Mouse (Mus musculus): Measurements from ENCODE around the gene Bmp6. TPM values are rescaled to one million over a fixed set of nuclear protein-coding genes. Genes with fewer than 3 reads are reported as not detected.

Bmp6 gene
- polyA plus RNA-seq, 1 experiment from 2014 or later: 2.5 TPM

DNA sequence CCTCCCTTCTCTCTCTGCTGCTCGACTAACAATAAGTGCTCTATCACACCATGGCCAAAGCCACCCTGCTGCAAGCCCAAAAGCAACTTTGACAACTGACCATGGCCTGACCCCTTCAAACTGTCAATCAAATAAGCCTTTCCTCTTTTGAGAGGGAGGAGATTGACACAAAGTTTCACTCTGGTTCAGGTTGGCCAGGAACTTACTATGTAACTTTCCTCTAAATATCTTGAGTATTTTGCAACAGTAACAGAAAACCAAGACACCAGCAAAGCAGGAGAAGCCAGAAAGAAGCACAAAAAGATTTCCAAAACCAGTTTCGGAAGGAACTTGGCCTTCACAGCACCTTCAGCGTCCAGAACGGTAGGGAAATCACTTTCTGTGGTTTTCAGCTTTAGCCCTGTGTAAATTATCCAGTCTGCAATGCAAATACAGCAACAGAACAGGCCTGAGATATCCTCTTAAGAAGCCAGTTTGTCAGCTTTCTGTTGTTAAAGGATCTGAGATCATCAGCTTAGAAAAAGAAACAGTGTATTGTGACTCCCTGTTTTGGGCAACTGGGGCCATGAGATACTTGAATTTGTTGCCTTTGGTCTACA lies 177.2 kb downstream of the Bmp6 start:
- Histone ChIP-seq H3K4me1 (peaks cover 16% of the 10 kb centered on the region), H3K4me3 (replicated peaks) (no peak overlapping the region), H3K9me3 (replicated peaks) (no peaks in the 10 kb centered on the region), H3K27me3 (no peaks in the 10 kb centered on the region), H3K4me2 (no peak overlapping the region), H3K9ac (no peak overlapping the region), H3K36me3 (peaks cover 67% of the 10 kb centered on the region), H3K27ac (no peak overlapping the region)
- ATAC-seq (replicated peaks; ENCODE audit: low FRiP score): no peak
- 78% methylated on average over 4 of the region's 4 CpGs for WGBS

- H3K9me3 ChIP-seq (replicated peaks): no peaks in the 10 kb centered on the region
- no peak overlapping the region for H3K4me2 ChIP-seq
- H3K27ac ChIP-seq: no peak overlapping the region
- H3K4me1 ChIP-seq: peaks cover 16% of the 10 kb centered on the region
- 93% methylated on average over 11 of the region's 11 CpGs for WGBS
- peaks cover 57% of the 10 kb centered on the region for H3K36me3 ChIP-seq
- no peak for ATAC-seq (replicated peaks; ENCODE audit: low FRiP score)
- no peak overlapping the region for H3K9ac ChIP-seq
- no peaks in the 10 kb centered on the region for H3K27me3 ChIP-seq
- H3K4me3 ChIP-seq (replicated peaks): no peak overlapping the region
Measured at GRCm38 (mm10) chr13:38523231-38523630, 178.3 kb downstream of the Bmp6 start.

DNA sequence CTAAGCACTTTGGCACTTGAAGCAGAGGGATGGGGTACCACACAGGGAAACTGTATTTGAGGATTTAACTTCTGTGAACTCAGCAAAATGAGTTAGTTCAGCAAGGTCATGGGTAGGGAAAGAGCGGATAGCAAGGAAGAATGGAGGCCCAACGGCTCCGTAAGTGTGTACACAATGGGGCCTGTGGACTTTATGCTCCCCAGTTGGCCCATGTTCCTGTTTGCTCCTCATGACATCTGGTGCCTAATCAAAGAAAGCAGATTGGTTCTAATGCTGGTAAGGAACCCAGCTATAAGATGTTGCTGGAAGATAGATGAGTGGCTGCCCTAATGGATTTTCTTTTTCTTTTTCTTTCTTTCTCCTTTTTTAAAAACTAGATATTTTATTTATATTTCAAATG lies 180.4 kb downstream of the Bmp6 start:
- no peak overlapping the region for H3K27ac ChIP-seq
- no peaks in the 10 kb centered on the region for H3K9me3 ChIP-seq (replicated peaks)
- H3K9ac ChIP-seq: no peak overlapping the region
- H3K4me1 ChIP-seq: peaks cover 24% of the 10 kb centered on the region
- peaks cover 36% of the 10 kb centered on the region for H3K36me3 ChIP-seq
- no peaks in the 10 kb centered on the region for H3K27me3 ChIP-seq
- ATAC-seq (replicated peaks; ENCODE audit: low FRiP score): no peak
- H3K4me3 ChIP-seq (replicated peaks): no peak overlapping the region
- WGBS: 87% methylated on average over 3 of the region's 3 CpGs
- no peak overlapping the region for H3K4me2 ChIP-seq

- H3K36me3 ChIP-seq: peaks cover 28% of the 10 kb centered on the region
- H3K27ac ChIP-seq: no peak overlapping the region
- peak overlapping the region; percentile 97 for H3K4me3 ChIP-seq (replicated peaks)
- no peak overlapping the region for H3K9ac ChIP-seq
- H3K27me3 ChIP-seq: no peaks in the 10 kb centered on the region
- peak overlapping the region; percentile 83 for H3K4me2 ChIP-seq
- H3K4me1 ChIP-seq: peaks cover 24% of the 10 kb centered on the region
- WGBS: 75% methylated on average over 2 of the region's 2 CpGs
- no peaks in the 10 kb centered on the region for H3K9me3 ChIP-seq (replicated peaks)
- ATAC-seq (replicated peaks; ENCODE audit: low FRiP score): no peak
Measured at GRCm38 (mm10) chr13:38526116-38526515, 181.2 kb downstream of the Bmp6 start.

- Histone ChIP-seq H3K4me3 (replicated peaks) (peak overlapping the region; percentile 97), H3K27me3 (no peaks in the 10 kb centered on the region; the same call in 1 of the 2 replicates), H3K4me1 (peaks cover 24% of the 10 kb centered on the region), H3K36me3 (peaks cover 17% of the 10 kb centered on the region), H3K9me3 (replicated peaks) (no peaks in the 10 kb centered on the region), H3K27ac (peak overlapping the region; percentile 93), H3K9ac (peak overlapping the region; percentile 86), H3K4me2 (peak overlapping the region; percentile 83)
- WGBS: 4% methylated on average over 15 of the region's 15 CpGs
- ATAC-seq (replicated peaks; ENCODE audit: low FRiP score): peak; percentile 16
Measured at GRCm38 (mm10) chr13:38527041-38527796, 182.3 kb downstream of the Bmp6 start.

DNA sequence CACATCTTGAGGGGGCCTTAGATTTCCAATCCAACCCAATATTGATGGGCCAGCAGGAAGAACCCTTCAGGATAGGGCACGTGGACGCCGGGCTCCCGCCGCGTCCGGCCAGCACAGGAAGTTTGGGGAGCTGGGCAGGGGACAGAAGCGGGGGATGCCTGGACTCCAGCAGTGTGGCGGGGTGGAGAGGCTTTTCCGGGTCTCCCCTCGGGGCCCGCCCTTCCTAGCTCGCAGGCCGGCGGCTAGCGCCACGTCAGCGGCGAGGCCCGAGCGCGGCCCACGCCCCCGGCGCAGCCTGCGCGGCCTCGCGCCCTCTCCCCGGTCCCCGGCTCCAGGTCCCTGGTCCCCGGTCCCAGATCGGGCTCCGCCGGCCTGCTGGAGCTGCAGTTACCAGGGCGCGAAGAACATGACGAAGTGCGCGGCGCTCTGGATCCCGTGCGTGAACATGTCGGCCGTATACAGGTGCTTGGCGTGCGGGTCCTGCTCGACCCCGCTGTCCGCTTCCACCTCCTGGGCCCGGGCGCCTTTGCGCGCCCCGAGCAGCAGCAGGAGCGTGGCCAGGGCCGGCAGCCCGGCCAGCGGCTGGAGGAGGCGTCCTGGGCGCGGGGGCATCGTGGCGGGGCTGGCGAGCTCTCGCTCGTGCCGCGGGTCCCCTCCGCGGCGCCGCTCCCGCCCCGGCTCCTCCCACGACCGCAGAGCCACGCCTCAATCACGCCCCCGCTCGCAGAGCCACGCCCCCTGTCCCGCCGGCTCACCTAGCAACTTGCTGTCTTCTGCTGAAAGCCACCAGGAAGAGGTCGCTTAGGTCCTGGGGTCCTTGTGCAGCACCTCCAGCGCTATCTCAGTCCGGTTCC lies 183.1 kb downstream of the Bmp6 start:
- peak; percentile 92 for ATAC-seq (replicated peaks; ENCODE audit: low FRiP score)
- Histone ChIP-seq H3K36me3 (peaks cover 9% of the 10 kb centered on the region), H3K27ac (peak overlapping the region; percentile 93), H3K9me3 (replicated peaks) (no peaks in the 10 kb centered on the region), H3K27me3 (no peaks in the 10 kb centered on the region; the same call in 1 of the 2 replicates), H3K4me3 (replicated peaks) (peak overlapping the region; percentile 97), H3K9ac (peak overlapping the region; percentile 86), H3K4me2 (peak overlapping the region; percentile 83), H3K4me1 (peaks cover 24% of the 10 kb centered on the region)
- under 1% methylated on average over 80 of the region's 87 CpGs for WGBS

DNA sequence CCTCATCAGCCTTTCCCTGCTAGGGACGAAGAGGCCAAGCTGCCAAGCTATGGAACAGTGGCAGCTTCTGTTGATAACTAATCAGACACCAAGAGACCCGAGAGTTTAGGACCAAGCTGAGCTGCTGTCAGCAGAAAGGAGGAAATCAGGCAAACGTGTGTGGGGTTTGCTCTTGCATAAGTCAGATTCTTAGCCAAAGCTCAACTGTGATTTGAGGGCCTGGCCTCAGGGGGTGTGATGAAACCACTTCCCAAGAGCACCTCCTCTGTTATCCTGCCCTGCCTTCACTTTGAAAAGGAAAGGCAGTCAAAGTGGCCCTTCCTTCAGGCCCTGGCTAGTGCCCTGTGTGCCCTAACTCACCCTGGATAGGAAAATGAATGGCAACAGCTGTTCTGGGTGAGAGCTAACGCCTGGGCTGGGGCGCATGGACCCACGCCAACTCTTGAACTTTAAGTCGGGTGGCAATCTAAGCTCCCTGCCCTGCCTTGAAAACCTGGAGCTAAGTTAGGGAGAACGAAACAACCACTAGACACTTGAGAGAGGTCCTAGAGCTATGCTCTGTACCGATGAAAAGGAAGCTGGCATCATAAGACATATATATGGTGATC lies 183.9 kb downstream of the Bmp6 start, which contains the start of gene Txndc5:
Gene Txndc5, minus strand, starts transcription at position 138 of the 608 bp plus-strand sequence.
- ATAC-seq (replicated peaks; ENCODE audit: low FRiP score): no peak
- peak within 1 kb of the TSS; percentile 86 for H3K9ac ChIP-seq
- peak within 1 kb of the TSS; percentile 93 for H3K27ac ChIP-seq
- WGBS: 56% methylated on average over 9 of the region's 9 CpGs
- peaks cover 28% of the 10 kb centered on the region for H3K4me1 ChIP-seq
- H3K36me3 ChIP-seq: peaks cover 1% of the 10 kb centered on the region
- H3K9me3 ChIP-seq (replicated peaks): no peaks in the 10 kb centered on the region
- no peaks in the 10 kb centered on the region; the same call in 1 of the 2 replicates for H3K27me3 ChIP-seq
- peak within 1 kb of the TSS; percentile 97 for H3K4me3 ChIP-seq (replicated peaks)
- peak within 1 kb of the TSS; percentile 83 for H3K4me2 ChIP-seq

- Histone ChIP-seq H3K4me3 (replicated peaks) (no peak overlapping the region), H3K4me1 (peaks cover 32% of the 10 kb centered on the region), H3K27ac (no peak overlapping the region), H3K9ac (no peak overlapping the region), H3K9me3 (replicated peaks) (no peaks in the 10 kb centered on the region), H3K27me3 (no peaks in the 10 kb centered on the region; the same call in 1 of the 2 replicates), H3K4me2 (no peak overlapping the region), H3K36me3 (no peaks in the 10 kb centered on the region)
- 89% methylated on average over 6 of the region's 6 CpGs for WGBS
- ATAC-seq (replicated peaks; ENCODE audit: low FRiP score): no peak
Measured at GRCm38 (mm10) chr13:38529576-38529975, 184.7 kb downstream of the Bmp6 start.

- Histone ChIP-seq H3K36me3 (no peaks in the 10 kb centered on the region), H3K9me3 (replicated peaks) (no peaks in the 10 kb centered on the region), H3K4me2 (no peak overlapping the region), H3K27ac (no peak overlapping the region), H3K9ac (no peak overlapping the region), H3K4me1 (peaks cover 19% of the 10 kb centered on the region), H3K4me3 (replicated peaks) (no peak overlapping the region), H3K27me3 (no peaks in the 10 kb centered on the region; the same call in 1 of the 2 replicates)
- ATAC-seq (replicated peaks; ENCODE audit: low FRiP score): no peak
- 89% methylated on average over 4 of the region's 4 CpGs for WGBS
Measured at GRCm38 (mm10) chr13:38531498-38531897, 186.6 kb downstream of the Bmp6 start.

DNA sequence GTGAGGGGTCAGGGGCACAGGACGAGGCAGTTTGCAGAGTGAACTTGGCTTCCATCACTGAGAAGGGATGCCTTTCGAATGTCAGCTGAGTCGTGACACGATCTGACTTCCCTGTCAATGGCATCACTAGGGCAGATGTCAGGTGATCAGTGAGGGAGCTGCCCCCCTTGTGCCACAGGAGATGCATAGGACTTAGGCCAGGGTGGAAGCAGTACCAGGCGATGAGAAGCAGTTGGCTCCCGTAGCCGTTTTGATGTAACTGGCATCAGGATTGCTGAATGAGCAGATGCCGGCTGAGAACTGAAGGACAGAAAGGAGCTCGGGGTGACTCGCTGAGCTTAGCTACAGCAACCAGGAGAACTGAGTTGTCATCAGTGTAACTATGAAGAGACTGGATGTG lies 188.6 kb downstream of the Bmp6 start:
- Histone ChIP-seq H3K27me3 (no peaks in the 10 kb centered on the region; the same call in 1 of the 2 replicates), H3K4me1 (peaks cover 15% of the 10 kb centered on the region), H3K4me3 (replicated peaks) (no peak overlapping the region), H3K36me3 (no peaks in the 10 kb centered on the region), H3K9me3 (replicated peaks) (no peaks in the 10 kb centered on the region), H3K9ac (no peak overlapping the region), H3K4me2 (no peak overlapping the region), H3K27ac (no peak overlapping the region)
- WGBS: 85% methylated on average over 10 of the region's 10 CpGs
- ATAC-seq (replicated peaks; ENCODE audit: low FRiP score): no peak

DNA sequence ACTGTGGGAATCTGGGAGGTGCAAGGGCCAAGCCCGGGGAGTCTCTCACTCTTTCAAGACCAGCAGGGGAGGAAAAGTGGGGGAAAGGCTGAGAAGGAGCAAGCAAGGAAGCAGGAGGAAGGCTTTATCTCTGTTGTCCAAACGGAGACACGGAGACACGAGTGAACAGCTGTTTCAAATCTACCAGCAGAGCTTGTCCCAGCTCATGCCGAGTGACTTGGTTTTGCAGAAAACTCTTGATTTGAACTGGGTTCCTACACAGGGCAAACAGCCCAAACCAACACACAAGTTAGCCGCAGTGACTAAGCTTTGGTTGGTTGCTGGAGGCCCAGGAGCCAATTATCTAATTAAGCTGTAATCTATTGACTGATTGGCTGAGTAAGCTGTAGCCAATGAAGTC lies 189.1 kb downstream of the Bmp6 start:
- H3K27ac ChIP-seq: no peak overlapping the region
- H3K27me3 ChIP-seq: no peaks in the 10 kb centered on the region; the same call in 1 of the 2 replicates
- H3K4me3 ChIP-seq (replicated peaks): no peak overlapping the region
- no peak overlapping the region for H3K4me2 ChIP-seq
- ATAC-seq (replicated peaks; ENCODE audit: low FRiP score): no peak
- no peaks in the 10 kb centered on the region for H3K36me3 ChIP-seq
- H3K9ac ChIP-seq: no peak overlapping the region
- peaks cover 9% of the 10 kb centered on the region for H3K4me1 ChIP-seq
- no peaks in the 10 kb centered on the region for H3K9me3 ChIP-seq (replicated peaks)
- 53% methylated on average over 6 of the region's 6 CpGs for WGBS

Data from kidney, embryonic 15.5 days (tissue).